Mouse (Mus musculus): ENCODE results near the gene Lrrk1.

Gene Lrrk1

DNA sequence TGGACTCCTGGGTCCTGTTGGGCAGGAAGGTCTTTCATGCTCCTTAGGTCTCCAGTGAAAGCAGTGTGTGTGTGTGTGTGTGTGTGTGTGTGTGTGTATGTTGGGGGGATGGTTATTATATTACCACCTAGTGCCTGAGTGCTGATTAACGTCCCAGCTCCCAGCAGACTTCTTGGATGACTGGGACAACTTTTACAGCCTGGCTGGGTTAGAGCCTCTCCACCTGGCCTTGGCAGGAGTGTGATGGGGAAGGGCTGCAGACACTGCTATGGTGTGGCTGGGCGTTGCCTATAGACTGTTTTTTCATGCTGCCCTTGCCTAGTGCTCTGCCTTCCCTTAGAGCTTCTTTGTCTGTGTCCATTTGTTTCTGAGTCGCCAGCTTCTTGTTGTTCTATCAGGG is 48.1 kb downstream of the Lrrk1 start:
- in situ Hi-C loops (cut with MboI, MseI) = no loop called here

DNA sequence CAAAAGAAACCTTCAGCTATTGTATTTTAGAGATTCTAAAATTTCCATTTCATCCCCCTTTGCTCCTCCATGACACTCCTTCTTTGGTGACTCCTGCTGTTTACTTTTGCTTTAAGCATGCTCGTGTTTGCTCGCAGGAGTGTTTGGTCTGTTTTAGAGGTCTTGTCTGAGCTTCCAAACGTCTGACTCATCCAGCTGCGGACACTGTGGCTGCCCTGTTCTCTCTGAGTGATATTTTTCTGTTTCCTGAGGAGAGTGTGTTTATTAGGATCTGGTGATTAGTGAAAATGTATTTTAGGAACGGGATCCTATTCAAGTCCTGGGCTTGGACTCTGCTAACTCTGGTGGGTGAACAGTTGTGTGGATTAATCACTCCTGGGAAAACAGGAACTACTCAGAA is 48.5 kb downstream of the Lrrk1 start:
- in situ Hi-C loops (cut with MboI, MseI) = no loop called here

DNA sequence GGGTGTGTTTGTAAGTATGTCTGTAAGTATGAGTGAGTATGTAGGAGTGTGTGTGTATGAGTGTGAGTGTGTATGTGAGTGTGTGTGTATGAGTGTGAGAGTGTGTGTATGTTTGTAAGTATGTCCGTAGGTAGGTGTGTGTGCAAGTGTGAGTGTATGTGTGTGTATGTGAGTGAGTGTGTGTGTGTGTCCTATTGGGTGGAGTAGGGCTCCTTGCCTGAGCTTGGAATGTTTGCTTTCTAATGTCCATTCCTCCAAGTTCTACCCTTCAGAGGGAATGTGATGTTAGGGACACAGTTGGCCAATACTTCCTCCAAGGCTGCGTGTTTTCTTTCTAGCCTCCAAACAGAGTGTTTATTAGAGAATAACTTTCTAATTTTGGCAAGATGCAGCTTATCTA is 51.2 kb downstream of the Lrrk1 start:
- in situ Hi-C loops (cut with MboI, MseI) = no loop called here

DNA sequence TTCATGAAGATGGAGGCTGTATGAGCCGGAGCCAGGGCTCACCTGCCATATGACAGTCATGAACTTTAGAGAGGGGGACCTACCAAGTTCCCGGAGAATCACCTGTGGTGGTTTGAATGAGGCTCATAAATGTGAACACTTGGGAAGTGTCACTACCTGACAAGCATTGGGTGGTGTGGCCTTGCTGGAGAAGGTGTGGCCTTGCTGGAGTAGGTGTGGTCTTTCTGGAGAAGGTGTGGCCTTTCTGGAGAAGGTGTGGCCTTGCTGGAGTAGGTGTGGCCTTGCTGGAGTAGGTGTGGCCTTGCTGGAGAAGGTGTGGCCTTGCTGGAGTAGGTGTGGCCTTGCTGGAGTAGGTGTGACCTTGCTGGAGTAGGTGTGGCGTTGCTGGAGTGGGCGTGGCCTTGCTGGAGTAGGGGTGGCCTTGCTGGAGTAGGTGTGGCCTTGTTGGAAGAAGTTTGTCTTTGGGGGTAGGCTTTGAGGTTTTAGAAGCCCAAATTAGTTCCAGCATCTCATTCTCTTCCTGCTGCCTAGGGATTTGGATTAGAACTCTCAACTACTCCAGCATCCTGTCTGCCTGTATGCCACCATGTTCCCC is 54.1 kb downstream of the Lrrk1 start:
- in situ Hi-C loops (cut with MboI, MseI) = no loop called here

DNA sequence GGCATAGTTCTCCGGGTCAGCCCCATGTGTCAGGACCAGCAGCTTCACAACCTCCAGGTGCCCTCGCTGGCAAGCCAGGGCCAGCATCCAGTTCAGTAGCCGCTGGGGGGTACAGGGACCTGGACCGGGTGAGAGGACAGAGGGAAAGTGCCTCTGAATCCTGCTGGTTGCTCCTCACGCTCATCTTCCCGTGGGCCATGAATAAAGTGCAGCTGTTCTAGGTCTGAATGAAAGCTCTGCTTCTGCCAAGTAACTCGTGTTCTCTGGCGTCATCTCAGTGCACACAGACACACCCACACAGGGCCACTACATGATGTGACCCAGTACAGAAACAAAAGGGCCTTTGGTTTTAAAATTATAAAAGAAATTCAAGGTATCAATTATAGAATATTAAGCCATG is 55.8 kb downstream of the Lrrk1 start:
- in situ Hi-C loops (cut with MboI, MseI) = no loop called here

DNA sequence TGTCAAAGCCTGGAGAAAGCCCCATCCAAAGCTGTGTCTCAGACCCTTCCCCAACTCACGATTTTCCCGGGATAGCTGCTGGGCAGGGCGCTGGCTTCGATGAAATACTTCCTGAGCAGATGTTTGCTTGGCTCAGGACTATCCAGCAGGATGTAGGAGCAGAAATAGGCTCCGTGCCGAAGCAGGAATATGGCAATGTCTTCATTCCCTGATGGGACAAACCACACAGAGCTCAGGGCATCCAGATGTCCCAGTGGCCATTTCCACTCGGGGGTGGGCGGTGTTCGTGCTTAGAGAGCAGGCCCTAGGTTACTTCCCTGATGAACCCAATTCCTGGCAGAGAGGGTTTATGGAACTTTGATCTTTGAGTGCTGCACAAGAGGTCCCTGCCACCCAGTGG is 57.5 kb downstream of the Lrrk1 start:
- in situ Hi-C loops (cut with MboI, MseI) = no loop called here

DNA sequence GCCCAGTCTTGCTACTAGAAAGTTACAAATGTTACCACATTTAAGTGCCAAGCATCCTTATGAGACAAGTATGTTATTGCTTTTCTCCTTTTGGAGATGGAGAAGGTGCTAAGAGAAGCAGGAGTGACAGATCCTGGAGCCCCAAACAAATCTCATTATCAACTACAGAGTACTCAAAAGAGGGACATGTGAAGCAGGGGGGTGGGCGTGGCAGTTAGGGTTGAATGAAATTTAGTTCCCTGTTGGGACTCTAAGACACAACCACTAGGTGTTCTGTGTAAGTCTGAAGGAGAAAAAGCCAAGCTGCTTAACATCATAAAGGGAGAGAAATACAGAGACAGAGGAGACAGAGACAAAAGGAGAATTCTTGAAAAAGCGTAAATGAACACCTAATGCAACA is 60.6 kb downstream of the Lrrk1 start:
- in situ Hi-C loops (cut with MboI, MseI) = loop anchor here (5.0 kb wide), 1 partner anchor 80 kb away; no protein-coding TSS in a partner anchor

DNA sequence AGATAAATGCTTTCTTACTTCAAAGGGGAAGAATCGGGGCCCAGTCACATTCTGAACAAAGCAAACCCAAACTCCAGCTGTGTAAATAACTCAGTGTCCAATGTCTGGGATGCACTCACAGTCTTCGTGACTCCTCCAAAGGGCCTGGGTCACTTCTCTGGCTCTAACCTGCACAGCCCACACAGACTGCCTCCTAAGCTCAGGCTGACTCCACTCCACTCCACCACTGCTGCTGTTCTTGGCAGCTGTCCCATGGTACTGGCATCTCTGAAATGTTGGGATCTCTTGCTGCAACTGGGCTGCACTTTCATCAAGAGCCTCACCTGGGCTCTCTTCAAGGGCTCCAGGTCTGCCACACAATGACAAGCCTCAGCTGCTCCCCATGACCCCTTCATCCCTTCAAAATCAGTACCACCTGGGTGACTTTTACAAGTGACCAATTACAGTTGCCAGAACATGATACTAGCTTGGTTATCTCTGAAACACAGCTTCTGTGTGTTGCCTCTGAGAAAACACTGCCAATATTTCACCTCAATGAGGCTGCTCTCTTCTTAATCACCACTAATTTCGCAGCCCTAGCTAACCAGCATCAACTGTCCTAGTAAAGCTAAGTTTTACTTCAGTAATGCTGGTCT is 62.6 kb downstream of the Lrrk1 start:
- in situ Hi-C loops (cut with MboI, MseI) = loop anchor here (5.0 kb wide), 1 partner anchor 82 kb away; no protein-coding TSS in a partner anchor

DNA sequence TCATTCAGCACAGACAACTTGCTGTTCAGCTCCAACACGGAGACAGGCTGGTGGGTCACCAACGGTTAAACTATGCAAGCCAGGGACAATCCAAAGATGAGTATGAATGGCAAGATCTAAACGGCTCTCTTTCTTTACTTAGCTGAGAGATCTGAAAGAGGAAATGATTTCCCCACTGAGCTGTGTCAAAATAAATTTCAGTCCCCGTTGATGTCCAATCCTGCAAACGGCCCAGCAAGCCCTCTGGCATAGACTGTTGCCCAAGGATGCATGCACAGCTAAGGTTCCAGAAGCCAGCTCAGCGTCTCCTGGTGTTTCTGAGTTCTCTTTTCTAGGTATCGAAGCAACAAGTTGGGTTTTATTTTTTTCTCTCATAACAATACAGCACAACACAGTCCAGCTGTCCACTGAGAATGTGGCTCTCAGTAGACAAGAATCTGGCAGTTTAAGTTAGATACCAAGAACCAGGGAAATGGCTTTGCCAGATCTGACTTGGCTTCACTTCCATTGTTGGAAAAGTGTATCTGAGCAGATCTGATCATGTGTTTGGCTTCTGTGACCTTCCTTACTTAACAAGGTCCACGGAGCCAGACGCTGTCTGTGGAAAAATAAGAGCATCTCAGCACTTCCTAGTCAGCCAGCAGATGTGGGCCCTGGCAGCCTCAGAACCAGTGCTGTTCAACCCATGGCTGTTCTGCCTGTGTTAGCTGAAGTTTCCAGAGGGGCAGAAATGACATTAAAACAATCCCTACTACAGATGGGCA is 64.7 kb downstream of the Lrrk1 start:
- in situ Hi-C loops (cut with MboI, MseI) = loop anchor here (25.0 kb wide), 1 partner anchor 339 kb away; no protein-coding TSS in a partner anchor

DNA sequence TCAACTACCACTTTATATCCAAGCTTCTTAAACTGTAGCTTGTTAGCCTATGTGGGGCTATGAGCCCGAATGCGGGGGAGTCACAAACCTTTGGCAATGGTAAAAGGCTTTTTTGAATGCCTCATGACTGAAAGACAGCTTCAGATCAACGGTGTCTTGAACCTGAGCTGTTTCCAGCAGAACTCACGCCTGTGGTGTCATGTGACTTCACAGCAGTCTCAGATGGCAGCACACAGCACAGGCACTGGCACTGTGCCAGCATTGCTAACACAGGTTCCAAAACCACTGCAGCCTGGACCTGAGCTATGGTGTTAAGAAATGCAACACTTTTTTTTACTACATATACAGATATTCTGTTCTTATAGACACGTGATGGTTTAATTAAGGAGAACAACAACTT is 67.2 kb downstream of the Lrrk1 start:
- in situ Hi-C loops (cut with MboI, MseI) = loop anchor here (25.0 kb wide), 1 partner anchor 341 kb away; no protein-coding TSS in a partner anchor

DNA sequence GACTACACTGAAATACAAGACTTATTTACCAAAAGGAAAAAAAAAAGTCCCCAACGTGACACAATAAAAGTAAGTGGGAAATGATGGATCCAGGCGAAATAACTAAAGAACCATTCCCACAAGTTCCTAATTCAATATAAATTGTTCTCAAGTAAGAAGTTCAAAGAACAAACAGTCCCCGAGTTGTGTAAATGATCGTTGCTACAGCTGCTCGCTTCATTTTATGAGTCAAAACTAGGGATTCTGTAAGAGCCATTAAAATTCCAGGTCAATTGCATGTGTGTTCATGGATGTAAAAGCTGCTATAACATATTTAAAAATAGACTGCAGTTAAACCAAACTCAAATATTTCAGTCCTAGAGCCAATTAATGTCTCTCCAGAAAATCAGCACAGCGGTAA is 70.0 kb downstream of the Lrrk1 start:
- in situ Hi-C loops (cut with MboI, MseI) = loop anchor here (25.0 kb wide), 1 partner anchor 344 kb away; no protein-coding TSS in a partner anchor

DNA sequence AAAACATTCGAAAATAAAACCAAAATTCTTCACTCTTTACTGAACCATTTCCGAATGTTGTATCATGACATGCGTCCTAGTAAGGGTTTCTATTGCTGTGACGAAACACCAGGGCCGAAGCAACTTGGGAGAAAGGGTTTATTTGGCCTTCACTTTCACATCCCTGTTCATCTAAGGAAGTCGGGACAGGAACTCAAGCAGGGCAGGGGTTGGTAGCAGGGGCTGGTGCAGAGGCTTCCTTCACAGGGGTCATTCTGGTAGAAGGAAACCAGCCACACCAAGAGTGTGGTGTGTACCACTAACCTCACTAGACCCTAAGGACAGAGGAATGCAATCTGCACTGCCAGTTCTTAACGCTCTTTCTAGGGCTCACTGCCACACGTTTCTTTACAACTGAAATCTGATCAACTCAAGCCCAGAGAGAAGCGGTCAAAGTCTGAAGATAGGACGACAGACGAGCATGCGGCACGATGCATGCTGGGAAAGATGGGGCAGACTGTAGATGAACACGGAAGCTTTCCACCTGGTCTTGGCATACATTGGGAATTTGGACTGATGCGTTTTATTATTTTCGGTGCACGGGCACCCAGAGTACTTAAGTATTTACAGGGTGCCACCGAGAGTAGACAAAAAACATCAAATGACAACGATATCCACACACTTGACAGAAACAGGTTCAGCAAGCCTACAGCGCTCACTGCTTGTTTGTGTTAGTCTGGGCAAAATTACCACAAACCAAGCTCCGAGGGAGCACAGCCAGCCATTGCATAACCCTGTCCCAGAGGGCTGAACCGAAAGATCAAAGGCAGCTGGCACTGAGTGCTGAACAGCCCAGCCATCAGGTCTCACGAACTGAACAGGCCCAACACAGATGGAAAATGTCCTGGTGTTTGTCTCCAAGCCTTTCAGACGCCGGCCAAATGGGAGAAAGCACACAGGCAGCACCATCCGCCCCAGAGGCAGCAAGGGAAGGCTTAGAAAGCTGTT is 77.2 kb downstream of the Lrrk1 start:
- in situ Hi-C loops (cut with MboI, MseI) = loop anchor here (25.0 kb wide), 1 partner anchor 351 kb away; no protein-coding TSS in a partner anchor

DNA sequence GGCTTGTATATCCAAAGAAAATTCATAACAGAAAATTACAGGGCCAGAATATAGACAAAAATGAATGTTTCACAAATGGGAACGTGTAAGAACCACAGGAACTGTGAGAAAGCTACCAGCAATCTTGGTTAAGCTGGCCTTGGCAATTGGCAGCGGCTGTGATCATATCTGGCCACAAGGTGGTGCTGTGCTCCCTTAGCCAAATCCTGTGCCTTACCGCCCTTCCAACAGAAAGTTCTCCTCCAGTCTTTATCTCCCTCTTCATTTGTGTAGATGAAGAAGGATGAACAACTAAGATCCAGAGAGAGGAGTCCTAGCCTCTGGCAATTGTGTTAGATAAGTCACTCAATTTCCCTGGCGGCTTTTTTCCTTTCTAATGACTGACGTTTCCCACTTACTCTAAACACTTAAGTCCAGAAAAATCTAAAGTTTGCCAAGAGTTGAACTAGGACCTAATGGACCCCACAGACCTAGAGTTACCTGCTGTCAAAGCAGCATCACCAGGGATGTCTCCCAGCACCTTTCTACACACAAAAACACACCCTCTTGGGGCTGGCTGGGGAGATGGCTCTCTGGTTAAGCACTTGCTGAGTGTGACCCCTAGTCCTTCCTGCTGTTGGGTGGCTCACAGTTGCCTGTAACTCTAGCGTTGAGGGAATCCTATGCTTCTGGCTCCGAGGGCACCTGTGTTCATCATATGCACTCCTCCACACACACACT is 78.0 kb downstream of the Lrrk1 start:
- in situ Hi-C loops (cut with MboI, MseI) = loop anchor here (5.0 to 25.0 kb wide), 2 partner anchors 208 to 352 kb away; no protein-coding TSS in a partner anchor

DNA sequence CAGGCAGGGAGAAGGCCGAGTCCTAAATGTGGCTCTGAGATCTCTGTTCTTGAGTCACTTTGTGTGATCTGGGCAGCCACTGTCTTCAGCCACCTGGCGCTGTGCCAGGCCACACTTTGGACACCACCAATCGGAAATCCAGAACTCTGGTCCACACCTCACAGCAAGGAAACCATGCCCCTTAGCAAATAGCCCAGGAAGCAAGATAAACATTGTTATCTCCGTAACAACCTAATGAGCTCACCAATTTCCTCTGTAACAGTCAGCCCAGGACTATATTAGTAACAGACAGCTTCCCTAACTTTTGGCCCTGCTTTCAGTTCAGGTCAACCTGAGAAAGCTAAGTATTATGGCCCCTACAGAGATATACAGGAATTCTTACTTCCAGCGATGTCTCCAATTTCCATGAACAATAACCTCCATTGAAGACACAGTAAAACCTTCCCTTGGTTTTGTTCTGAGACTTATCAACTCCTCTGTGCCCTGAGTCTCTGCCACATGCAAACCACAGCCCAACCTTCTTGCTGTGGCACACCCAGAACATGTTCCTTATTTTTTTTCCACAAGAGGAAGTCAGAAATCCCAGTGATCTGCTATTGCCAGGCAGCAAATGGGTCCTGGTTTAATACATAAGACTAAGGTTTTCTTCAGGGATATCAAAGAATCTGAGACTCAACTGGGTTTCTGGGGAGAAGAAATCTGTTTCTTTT is 78.8 kb downstream of the Lrrk1 start:
- in situ Hi-C loops (cut with MboI, MseI) = loop anchor here (5.0 to 25.0 kb wide), 2 partner anchors 207 to 353 kb away; no protein-coding TSS in a partner anchor

DNA sequence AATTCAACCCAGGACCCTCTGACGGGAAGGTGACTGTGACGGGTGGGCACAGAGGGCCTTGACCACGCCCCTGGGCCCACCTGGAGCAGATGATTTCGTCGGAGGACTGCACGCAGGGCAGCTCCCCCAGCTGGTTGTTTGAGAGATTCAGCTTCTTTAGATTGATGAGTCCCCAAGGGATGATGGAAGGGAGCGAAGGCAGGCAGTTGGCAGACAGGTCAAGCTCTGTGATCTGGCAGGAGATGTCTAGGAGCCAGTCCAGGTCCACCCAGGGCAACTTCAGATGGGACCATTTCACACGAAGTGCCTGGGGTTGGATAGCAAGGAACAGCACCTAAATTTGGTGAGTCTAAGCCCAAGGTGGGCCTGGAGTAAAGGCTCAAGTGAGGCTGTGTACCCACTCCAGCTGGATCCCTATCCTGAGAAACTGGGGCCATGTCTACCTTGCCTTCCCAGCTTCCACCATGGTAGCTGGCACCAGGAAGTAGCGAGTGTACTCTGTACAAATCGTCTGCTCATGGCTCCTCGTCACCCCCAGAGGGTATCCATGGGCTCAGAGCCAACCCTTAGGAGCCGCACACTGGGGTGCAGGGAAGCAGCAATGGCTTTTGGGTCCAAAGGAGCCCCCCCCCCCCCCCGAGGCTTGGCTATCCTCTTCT is 79.4 kb downstream of the Lrrk1 start:
- in situ Hi-C loops (cut with MboI, MseI) = loop anchor here (5.0 to 25.0 kb wide), 2 partner anchors 206 to 354 kb away; no protein-coding TSS in a partner anchor

DNA sequence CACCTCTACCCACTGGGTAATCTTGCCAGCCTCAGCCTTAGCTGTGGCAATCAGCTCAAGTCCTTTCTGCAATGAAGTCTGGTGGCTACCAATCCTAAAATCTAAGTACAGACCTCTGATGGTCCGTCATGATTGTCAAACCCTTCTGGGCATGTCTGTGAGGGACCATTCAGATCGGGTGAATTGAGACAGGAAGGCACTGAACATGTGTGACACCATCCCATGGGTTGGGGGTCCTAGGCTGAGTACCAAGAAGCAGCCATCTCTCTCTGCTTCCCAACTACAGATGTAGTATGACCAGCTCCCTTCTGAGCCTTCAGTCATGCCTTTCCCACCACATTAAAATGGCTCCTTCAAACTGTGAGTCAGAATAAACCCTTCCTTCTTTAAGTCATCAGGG is 80.4 kb downstream of the Lrrk1 start:
- in situ Hi-C loops (cut with MboI, MseI) = loop anchor here (5.0 to 25.0 kb wide), 2 partner anchors 205 to 355 kb away; no protein-coding TSS in a partner anchor

DNA sequence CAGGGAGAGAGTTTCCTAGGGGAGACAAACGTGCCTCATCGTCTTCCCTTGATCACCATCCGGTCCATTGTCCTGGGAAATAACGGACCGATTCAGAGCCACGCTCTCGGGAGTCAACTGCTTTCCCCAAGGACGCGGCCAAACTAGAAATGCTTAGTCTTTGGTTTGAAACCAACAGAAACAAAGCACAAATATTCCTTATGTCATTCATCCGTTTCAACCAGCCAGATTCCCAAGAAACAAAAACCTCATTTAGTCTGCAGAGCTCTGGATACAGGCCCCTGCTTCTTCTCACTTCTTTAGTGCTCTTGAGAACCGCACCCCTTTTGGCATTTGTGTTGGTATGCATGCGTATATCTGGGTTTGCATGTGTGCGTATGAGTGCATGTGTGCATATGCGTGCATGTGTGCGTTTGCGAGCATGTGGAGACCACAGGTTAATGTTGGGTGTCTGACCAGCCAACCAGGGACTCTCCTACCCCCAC is 82.4 kb downstream of the Lrrk1 start:
- in situ Hi-C loops (cut with MboI, MseI) = loop anchor here (5.0 to 25.0 kb wide), 2 partner anchors 203 to 357 kb away; no protein-coding TSS in a partner anchor

DNA sequence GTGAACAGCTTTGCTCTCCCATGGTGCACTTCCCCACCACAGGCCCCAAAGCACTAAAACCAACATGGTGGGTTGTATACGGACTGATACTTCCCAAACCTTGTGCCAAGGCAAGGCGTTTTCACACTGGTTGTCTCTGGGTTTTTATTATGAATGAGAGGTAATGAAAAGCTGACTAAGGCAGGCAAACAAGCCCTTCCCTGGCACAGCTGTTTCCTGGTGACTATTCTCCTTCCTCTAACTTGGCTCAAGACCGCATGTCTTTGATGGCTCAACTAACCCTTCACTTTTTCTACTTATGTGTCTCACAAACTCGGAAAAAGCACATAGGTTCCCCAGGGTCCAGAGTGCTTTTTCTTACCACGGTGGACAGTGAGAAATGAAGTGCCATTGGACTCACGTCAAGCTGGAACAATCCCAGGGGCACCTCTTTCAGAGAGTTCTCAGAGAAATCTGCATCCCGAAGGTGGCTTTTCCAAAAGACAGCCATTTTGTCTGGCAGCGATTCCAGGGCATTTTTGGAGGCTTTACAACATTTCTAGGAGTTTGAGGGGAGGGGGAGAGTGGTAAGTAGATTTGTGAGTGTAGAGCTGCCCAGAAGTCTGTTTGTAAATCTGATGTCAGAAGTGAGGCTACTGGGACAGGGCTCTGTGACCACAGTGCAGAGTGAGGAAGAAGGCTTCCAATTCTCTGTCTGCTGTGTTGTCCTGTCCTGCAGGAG is 83.0 kb downstream of the Lrrk1 start:
- in situ Hi-C loops (cut with MboI, MseI) = loop anchor here (5.0 to 25.0 kb wide), 2 partner anchors 203 to 357 kb away; no protein-coding TSS in a partner anchor

Measured in T-helper 1 cell (primary cell).